Mouse (Mus musculus): ENCODE measurements around the gene Plcb4.

Gene Plcb4

GRCm38 (mm10) chr2:136012759-136013158, 353.9 kb downstream of the Plcb4 start:
- no peak for DNase-seq (ENCODE audit: low spot score)

GRCm38 (mm10) chr2:136048464-136048863, 389.7 kb downstream of the Plcb4 start:
- DNase-seq (ENCODE audit: low spot score) = no peak

- DNase-seq (ENCODE audit: low spot score) = no peak
These were observed 392.2 kb downstream of the Plcb4 start for GRCm38 (mm10) chr2:136050793-136051615.

- no peak for DNase-seq (ENCODE audit: low spot score)
These were observed 393.0 kb downstream of the Plcb4 start, which contains the start of gene Lamp5 for GRCm38 (mm10) chr2:136051688-136052289. Gene Lamp5, plus strand, starts transcription at chr2:136052239.

- DNase-seq (ENCODE audit: low spot score) = no peak
These were observed 399.1 kb downstream of the Plcb4 start for GRCm38 (mm10) chr2:136057861-136058331.

GRCm38 (mm10) chr2:136058398-136058797, 399.6 kb downstream of the Plcb4 start:
- DNase-seq (ENCODE audit: low spot score) = no peak

GRCm38 (mm10) chr2:136059029-136059669, 400.3 kb downstream of the Plcb4 start:
- no peak for DNase-seq (ENCODE audit: low spot score)
